Mouse (Mus musculus) spleen, adult 18-20 months (tissue): ENCODE results near the gene Fam222b.
"Not testable (repeated sequence)": the region's sequence is repeated elsewhere in the genome, so short reads cannot be mapped to it uniquely, and the experiment has no call there.

ENCODE experiments used
- DNase-seq, 2 experiments: peaks; one replicate each; pipeline ENCODE4 v3.0.0; 2022; ENCODE audit warnings: mixed read lengths in 2 of 2

Gene Fam222b

DNA sequence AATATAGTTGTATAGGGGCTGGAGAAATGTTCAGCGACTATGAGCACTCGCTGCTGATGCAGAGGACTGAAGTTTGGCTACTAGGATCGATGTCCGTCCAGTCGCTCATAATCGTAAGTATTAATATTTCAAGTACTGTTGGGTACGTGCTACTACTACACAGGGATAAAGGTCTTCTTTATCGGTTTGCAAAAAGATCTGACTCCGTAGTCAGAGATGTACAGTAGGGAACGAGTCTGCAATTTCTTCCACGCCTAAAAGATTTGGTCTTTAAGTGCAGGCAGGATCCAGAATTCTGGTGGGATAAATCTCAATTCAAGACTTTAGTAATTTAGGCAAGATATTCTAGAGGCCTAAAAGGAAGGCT, 340 bp upstream of the Fam222b start:
- DNase-seq: no peak

DNA sequence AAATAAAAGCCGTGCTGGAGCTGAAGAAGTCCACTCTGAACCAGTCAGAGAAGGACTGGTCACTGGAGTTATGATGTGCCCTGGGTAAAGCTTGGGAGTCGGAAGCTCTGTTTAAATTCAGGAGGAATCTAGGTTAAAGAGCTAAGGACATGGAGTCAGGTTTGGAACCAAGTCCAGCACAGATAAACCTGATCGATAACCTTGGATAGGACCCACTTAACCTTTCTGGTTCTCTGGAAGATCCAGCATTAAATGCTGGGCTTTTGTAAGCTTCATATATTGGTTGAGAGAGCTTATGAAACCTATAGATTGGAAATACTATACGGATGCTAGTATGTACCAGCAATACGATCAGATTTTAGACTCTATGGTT, 670 bp downstream of the Fam222b start:
- no peak for DNase-seq

DNA sequence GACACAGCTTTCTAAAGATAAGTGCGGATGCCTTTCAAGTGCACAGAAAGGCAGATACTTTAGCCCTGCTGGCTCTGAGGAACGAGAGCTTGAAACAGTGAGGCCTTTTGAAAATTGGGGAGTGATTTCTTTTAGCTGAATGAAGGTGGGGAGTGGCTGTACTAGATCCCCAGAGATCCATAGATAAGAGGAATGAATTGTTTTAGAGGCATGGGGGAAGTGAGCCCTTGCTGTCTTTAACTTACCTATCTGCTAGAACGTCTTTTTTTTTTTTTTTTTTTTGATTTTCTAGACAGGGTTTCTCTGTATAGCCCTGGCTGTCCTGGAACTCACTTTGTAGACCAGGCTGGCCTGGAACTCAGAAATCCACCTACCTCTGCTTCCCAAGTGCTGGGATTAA, 2.6 kb downstream of the Fam222b start:
- DNase-seq: no peak

DNA sequence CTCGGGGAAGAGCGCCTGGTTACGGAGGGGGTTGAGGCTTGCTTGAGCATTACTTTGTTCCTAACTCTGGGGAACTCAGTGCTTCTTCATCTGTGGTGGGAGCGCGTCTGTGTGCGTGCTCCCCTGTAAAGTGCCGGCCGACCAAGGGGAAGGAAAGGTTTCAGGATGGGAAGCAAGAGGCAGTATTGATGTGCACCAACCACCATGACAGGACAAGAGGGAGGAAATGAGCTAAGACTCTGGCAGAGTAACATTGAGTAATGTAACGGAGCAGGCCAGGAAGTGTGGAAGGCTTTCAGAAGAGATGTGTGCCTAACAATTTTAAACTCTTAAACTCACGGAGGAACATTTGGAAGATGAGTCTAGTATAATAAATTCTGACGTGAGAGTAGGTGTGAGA, 6.3 kb downstream of the Fam222b start:
- no peak for DNase-seq

DNA sequence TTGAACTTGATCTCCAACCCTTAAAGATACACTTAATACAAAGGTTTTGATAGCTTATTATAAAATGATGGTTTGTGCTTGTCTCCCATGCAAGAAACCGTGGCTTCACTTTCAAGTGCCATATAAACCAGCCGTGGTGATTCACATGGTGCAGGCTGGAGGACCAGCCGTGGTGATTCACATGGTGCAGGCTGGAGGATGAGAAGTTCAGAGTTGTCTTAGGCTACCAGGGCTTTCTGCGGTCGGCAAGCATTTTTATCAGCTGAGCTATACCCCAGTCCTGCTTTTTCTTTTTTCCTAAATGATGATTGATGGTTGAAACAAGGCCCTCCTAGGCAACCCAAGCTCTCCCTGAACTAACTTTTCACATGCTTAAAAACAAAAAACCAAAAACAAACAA, 7.7 kb downstream of the Fam222b start:
- no peak for DNase-seq

DNA sequence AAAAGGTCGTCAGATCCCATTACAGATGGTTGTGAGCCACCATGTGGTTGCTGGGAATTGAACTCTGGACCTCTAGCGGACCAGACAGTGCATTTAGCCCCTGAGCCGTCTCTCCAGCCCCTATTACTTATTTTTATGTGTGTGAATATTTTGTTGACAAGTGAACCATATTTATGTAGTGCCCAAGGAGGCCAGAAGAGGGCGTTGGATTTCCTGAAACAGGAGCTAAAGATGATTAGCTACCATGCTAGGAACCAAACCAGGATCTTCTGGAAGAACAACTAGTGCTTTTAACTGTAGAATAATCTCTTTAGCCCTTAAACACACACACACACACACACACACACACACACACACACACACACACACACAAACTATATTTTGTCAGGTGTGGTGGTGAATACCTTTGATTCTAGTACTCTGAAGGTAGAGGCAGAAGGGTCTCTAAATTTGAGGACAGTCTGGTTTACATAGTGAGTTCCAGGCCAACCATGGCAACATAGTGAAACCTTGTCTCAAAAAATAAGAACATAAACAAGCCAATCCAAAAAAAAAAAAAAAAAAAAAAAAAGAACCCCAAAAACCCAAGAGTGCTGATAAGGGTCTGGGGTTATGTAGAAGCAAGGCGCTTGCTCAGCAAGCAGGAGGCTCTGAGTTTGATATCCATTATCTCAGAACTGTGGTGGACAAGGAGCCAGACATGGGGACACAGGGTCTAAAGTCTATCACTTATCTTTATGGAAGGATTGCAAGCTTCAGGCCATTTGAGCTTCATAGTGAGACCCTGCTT, 8.7 kb downstream of the Fam222b start:
- peak in 1 of 2 experiments; percentile 4 for DNase-seq

DNA sequence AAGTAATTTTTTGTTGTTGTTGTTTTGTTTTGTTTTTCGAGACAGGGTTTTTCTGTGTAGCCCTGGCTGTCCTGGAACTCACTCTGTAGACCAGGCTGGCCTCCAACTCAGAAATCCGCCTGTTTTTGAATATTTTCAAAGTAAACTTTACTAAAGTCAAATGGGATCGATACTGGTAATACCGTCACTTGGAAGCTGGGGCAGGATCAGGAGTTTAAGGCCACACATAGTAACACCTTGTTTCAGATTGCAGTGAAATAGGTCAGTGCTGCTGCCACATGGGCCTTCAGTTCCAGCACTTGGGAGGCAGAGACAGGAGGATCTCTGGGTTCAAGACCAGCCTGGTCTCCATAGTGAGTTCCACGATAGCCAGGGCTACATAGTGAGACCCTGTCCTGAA, 10.0 kb downstream of the Fam222b start:
- no peak for DNase-seq

DNA sequence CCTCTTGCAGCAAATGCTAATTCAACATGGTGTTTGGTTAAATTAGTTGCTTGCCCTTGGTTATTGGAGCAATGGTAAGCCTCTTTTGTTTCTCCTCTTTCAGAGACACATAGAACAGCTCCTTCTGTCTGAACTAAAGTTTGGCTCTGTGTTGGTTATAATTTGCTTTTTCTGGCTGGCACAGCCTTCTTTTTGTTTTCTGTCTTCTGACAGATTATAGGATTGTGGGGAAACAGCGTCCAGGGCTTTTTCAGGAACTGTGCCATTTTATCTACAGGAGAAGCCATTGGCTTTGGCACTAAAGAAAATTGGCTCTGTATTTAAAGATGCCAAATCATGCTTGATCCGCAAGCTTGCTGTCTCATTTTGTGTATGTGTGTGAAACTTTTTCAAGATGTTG, 19.2 kb downstream of the Fam222b start:
- no peak for DNase-seq

DNA sequence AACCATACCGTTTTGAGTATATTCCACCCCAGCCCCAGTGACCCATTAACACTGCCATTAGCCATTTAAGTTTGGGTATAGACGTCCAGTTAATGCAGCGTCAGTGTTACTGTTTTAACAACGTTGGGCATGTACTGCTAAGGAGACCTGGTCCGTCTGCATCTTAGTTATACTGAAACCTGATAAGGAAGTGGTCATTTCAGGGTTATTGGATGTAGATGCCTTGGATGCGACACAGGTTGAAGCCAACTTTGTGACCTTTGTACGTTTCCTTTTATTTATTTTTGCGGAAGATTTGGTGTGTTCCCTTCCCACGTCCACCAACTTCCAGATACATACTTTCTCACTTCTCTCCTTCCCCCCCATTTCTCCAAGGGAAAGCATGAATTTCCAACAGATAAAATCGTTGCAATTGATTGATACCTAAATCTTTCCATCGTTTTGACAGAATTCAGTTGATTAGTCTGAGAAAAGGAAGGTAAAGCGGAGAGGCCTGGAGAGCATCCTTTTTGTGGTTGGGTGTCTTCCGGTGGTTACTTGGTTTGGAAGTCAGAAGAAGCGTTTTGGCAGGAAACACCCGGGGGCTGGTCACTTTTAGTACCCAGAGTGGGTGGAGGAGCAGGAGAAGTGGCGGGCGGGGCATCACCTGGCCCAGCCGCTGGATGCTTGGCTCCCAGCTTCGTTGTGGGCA, 20.4 kb downstream of the Fam222b start:
- no peak for DNase-seq

DNA sequence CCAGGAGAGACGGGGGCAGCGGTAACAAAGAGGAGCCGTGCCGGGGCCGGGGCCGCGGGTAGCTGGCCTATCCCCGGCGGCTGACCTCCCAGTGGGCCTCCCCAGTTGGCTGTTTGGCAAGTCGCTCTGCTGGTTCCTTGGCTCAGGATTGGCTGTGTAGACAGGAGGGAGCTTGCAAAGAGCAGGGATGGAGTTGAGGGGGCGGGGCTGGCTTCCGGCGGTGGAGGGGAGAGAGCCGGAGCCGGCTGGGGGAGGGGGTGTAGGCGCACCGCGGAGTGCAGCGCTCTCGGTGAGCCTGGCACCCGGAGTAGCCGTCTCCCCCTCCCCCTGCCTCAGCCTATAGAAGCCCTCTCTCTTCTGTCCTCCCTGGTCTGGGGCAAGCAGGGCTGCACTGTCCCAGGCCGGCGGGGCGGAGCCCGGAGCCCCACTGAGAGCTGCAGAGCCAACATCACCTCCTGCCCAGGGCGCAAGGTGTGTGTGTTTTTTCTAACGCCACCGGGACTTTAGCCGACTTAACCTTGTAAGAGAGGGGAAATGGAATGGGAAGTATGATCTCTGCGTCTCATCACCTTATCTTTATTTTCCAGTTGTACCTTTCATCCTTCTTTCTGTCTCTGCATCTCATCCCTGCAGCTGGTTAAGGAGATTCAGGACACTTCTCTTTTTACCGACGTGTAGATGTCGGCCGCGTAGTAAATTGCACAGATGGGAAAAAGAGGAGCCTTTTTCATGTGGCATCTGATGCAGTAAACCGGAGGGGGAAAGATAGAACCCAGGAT, 21.1 kb downstream of the Fam222b start:
- peak; percentile 54 to 64 for DNase-seq

DNA sequence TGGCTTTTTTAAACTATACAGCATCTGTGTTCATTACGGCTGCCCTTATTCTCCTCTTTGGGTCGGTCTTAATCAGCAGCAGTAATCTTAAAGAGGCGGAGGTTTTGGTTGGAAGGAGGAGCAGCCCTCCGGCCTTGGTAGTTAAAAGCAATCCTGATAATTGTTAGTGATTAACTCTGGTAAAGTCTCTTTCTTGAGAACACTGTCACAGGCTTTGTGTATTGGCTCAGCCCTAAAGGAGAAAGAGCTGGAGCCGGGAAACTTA, 21.6 kb downstream of the Fam222b start:
- DNase-seq: no peak

DNA sequence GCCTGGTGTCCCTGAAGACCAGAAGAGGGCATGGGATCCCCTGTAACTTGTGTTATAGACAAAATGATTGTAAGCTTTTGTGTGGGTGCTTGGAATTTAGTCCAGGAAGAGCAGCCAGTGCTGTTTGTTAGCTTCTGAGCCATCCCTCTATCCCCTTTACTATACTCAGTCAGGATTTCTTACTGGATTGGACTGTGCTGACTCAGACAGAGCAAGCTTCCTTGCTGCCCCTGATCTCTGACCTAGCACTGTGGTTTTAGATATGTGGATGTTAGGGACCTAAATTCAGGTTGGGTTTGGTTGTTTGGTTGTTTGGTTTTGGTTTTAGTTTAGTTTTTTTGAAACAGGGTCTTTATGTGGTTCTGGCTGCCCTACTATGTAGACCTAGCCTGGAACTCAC, 24.0 kb downstream of the Fam222b start:
- DNase-seq: no peak

DNA sequence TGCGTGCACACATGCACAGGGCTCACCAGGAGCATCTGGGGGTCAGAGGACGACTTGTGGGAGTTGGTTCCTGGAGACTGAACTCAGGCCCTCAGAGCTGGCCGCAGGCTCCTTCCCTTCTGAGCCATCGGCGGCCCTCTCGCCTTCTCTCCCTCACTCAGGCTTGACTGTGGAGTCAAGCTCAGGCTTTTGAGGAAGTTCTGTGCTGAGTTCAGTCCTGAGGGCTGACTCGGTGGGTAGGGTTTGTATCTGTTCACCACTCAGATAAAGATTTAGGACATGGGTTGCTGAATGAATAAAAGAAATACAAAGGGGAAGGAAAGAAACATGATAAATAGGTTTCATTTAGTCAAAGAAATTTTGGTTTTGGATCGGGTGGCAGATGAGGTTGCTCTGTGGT, 25.4 kb downstream of the Fam222b start:
- peak in 1 of 2 experiments; percentile 7 for DNase-seq

DNA sequence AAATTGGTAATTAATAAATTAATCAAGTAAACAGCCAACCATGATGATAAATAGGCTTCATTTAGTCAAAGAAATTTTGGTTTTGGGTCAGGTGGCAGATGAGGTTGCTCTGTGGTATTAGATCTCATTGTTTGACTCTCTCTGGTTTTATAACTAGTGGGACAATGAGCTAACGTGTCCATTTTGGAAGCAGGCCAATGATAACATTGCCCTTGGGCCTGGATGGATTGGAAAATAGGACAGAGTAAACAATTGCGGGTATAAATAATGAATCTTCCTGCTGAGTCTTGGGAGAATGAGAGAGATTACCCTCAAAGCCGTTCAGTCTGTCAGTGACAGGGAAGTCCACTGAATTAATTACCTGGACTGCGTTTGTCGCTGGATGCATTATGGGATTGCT, 26.7 kb downstream of the Fam222b start:
- DNase-seq: no peak

DNA sequence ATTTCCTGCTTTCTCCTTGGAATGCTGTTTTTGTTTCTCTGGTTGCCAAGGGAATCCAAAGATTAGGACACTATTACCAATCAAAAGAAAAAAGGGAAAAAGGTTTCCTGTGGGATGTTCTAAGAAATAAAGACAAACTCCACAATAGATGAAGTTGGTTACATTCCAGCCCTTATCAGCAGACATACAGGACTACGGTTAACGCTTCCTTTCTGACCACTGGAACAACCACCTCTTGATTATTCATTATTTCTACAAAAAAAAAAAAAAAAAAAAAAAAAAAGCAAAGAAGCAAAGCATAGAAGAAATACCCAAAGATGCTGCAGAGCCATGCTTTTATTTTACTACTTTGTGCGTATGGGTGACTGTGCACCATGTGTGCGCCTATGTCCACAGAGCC, 28.4 kb downstream of the Fam222b start:
- no peak for DNase-seq

DNA sequence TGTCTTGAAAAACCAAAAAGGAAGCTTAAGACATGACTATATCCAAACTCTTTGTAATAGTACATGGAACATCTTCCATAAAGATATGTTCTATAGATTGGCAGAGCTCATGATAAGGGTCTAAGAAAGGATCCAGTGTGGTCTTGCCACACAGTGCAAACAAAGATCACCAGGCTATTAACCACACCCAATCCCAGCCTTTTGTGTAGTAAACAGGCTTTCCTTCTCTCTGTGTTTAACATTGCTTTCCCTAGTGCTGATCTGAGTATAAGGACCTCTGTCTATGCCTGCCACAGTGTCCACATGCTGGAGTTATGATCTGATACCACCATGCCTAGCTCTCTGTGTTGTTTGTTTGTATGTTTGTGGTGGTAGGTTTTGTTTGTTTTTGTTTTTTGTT, 29.3 kb downstream of the Fam222b start:
- DNase-seq: no peak

DNA sequence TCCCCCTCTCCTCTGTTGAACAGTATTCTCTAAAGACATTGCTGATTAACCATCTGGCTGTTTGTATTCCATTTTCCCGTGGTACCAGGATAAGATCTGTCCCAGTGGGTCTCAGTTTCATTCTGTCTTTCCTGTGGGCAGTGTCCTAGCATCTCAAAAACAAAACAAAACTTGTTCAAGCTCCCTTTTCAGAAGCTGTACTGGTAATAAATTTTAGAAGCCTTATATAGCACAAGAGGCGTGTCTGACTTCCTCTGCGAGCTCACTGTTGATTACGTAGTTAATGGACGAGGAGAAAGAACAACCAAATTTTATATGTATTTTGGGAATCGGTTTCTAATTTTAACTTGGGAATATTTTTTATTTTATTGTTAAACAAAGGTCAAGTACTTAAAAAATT, 31.2 kb downstream of the Fam222b start:
- no peak for DNase-seq

DNA sequence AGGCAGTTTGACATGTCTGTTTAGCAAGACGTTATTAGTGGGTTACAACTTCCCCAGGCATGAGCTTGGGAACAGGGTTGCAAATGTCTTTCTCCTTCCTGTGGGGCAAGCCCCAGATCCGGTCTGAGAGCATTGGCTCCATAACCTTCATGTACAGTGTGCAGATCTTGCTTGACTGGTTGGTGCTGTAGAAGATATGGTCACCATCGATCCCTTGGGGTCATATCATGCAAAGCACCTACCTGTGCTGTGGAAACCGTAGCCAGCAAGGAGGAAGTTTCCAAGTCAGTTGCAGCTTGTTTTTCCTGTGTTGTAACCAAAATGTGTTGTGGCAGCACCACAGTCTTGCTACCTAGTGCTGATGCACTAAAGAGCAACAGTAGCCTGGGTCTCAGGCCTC, 32.3 kb downstream of the Fam222b start:
- peak in 1 of 2 experiments; percentile 11 for DNase-seq

DNA sequence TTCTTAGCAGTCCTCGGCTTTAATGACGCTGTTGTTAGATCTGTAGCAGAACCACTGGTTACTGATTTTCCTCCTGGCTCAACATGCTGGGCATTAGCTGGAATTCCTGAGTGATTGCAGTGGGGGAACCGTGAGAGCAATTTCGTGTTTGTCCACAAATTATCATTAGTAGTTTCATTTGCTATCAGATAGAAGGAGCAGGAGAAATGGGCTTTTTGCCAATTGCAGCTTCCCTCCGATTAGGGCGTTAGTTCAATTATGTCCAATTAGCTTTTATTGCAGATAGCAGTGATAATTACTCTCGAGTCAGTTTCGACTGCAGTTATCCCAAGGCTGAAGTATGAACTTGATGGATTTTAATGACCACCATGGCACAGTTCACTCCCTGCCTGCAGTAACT, 35.0 kb downstream of the Fam222b start:
- DNase-seq: no peak

DNA sequence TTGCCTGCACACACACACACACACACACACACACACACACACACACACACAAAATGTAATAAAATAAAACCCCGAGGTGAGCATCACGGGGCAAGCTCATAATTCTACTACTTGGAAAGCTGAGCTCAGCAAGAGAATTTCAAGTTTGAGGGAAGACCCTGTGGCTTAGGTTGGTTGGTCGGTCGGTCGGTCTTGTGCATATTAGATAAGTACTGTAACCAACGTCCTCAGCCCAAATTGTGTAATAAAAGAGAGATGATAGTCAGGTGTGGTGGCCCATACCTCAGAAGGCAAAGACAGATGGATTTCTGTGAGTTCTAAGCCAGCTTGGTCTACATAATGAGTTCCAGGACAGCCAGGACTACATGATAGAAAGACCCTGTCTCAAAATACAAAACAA, 39.5 kb downstream of the Fam222b start:
- no peak for DNase-seq

DNA sequence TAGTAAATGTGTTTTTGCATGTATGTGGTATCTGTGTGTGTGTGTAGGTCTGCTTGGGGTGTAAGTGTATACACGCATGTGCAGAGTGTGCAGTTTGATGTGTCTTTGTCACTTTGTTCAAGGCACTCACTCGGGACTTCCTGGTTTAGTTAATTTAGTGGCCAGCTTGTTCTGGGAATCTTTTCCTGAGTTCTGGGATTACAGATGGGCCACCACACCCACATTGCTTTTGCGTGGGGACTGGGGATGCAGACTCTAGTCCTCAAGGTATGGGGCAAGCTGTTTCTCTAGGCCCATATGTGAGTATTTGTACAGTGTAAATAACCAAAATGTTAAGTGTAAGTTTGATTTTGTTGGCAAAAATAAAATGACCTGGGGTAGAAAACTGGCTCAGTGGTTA, 39.9 kb downstream of the Fam222b start:
- no peak for DNase-seq

DNA sequence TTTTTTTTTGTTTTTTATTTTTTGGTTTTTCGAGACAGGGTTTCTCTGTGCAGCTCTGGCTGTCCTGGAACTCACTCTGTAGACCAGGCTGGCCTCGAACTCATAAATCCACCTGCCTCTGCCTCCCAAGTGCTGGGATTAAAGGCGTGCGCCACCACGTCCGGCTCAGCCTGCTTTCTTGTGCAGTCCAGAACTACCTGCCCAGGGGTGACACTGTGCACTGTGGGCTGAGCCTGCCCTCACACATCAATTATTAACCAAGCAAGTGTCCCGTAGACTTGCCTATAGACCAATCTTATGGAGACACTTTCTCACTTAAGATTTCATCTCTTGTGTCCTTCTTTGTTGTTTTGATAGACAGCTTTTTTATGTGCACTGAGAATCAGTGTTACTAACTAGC, 40.9 kb downstream of the Fam222b start:
- DNase-seq: not testable (repeated sequence)

DNA sequence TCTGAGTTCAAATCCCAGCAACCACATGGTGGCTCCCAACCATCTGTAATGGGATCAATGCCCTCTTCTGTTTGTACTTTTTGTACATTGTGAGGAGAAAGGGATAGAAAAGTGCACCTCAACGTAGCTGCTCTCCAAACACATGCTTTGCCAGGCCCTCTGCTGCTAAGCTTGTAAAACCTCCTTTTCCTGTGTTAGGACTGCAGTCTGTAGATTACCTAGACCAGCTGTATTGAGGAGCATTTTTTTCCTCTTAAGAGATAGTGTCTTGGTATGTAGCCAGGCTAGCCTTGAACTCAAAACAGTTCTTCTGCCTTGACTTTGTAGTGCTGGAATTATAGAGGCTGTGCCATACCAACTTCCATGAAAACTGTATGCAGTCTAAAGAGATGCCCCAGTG, 41.7 kb downstream of the Fam222b start:
- no peak for DNase-seq

DNA sequence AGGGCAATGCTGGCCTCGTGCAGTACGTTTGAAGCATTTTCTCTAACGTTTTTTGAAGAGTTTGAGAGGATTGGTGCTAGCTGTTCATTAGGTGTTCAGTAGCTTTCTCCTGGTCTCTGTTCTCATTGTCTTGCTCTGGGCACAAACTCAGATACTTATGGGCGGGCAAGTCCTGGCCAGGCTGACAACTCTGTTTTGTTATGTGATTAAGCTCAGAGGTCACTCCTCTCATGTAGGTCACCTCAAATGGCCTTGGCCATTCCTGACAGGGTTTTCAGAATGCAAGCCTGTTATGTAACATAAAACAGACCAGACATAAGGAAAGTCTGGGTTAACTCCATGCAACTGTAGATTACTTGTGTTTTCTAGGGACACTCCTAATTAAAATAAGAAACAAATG, 43.1 kb downstream of the Fam222b start:
- no peak for DNase-seq
